In genomic region chr4:136886101-136886500, GRCm38 (mm10) we compare ENCODE assay signal across 8 mouse cellular contexts. TPM values are rescaled to one million over a fixed set of nuclear protein-coding genes. Genes with fewer than 3 reads are reported as not detected.
DNase-seq lines count a peak whose midpoint lies in the region; ATAC-seq and TF ChIP-seq lines count a peak whose summit lies in the region.

Gene C1qb (minus strand): TSS chr4:136886187.

- no peak within 1 kb of the TSS for H3K27ac ChIP-seq in lung, postnatal 0 days (ENCODE audit: low read length)
- no peak within 1 kb of the TSS for H3K27ac ChIP-seq in midbrain, postnatal 0 days (ENCODE audit: low read depth, low read length)

- no peak within 1 kb of the TSS for H3K4me2 ChIP-seq in lung, postnatal 0 days (replicated peaks; ENCODE audit: low read depth, low read length)
- no peak within 1 kb of the TSS for H3K4me2 ChIP-seq in midbrain, postnatal 0 days (ENCODE audit: low read depth, low read length, poor library complexity, severe bottlenecking)

- H3K9me3 ChIP-seq in lung, postnatal 0 days (ENCODE audit: low read length), result no peaks in the 10 kb centered on the region
- no peaks in the 10 kb centered on the region for H3K9me3 ChIP-seq in midbrain, postnatal 0 days (ENCODE audit: low read length)

- WGBS in lung, postnatal 0 days, result 61% methylated on average over 7 of the region's 7 CpGs
- 70% methylated on average over 7 of the region's 7 CpGs for whole genome bisulfite sequencing in midbrain, postnatal 0 days

- no peak for ATAC-seq in lung, postnatal 0 days
- ATAC-seq in erythroblast, adult 5-6 weeks (replicated peaks; ENCODE audit: low FRiP score, poor library complexity, severe bottlenecking), result no peak
- ATAC-seq in midbrain, postnatal 0 days (ENCODE audit: low FRiP score), result no peak

- no peak for DNase-seq in lung, postnatal 0 days (ENCODE audit: low spot score)
- DNase-seq in lung, postnatal 10 days, result no peak
- no peak for DNase-seq in heart, postnatal 10 days
- DNase-seq in left cerebral cortex, postnatal 14 days (ENCODE audit: low spot score in 2 of 2), result peak in 1 of 2 experiments; percentile 43
- no peak for DNase-seq in midbrain, postnatal 0 days (ENCODE audit: low spot score)
- DNase-seq in yolk sac, embryonic 10.5 days (ENCODE audit: low spot score), result no peak
- DNase-seq in thymus, postnatal 36 days, result no peak

- H3K4me1 ChIP-seq in lung, postnatal 0 days (ENCODE audit: insufficient read depth, low read depth, low read length), result no peaks in the 10 kb centered on the region
- H3K4me1 ChIP-seq in midbrain, postnatal 0 days (ENCODE audit: insufficient read depth, low read length), result 0 out of 2 replicates have a peak, but pooled peaks cover 5% of the 10 kb centered on the region

- no peak for TF ChIP-seq CTCF in lung, postnatal 0 days (IDR thresholded peaks at IDR 0.05)
- TF ChIP-seq CTCF in midbrain, postnatal 0 days (IDR thresholded peaks at IDR 0.05), result no peak

- TF ChIP-seq EP300 in lung, postnatal 0 days (IDR thresholded peaks at IDR 0.05), result no peak

- H3K27me3 ChIP-seq in lung, postnatal 0 days (replicated peaks; ENCODE audit: insufficient read depth, low read length), result no peaks in the 10 kb centered on the region
- H3K27me3 ChIP-seq in midbrain, postnatal 0 days (ENCODE audit: insufficient read depth, low read length), result peaks cover 2% of the 10 kb centered on the region; the same call in 1 of the 2 replicates

- H3K9ac ChIP-seq in lung, postnatal 0 days (replicated peaks; ENCODE audit: low read depth), result no peak within 1 kb of the TSS
- H3K9ac ChIP-seq in midbrain, postnatal 0 days (replicated peaks; ENCODE audit: low read length, poor library complexity, severe bottlenecking), result no peak within 1 kb of the TSS

- H3K4me3 ChIP-seq in lung, postnatal 0 days (ENCODE audit: low read depth, low read length), result no peak within 1 kb of the TSS
- no peak within 1 kb of the TSS for H3K4me3 ChIP-seq in midbrain, postnatal 0 days (ENCODE audit: low read depth, low read length)

- intact Hi-C loops in heart, postnatal 10 days (cut with DNase I), result no loop called here
- intact Hi-C loops in left cerebral cortex, postnatal 14 days (cut with DNase I), result no loop called here

- no peaks in the 10 kb centered on the region for H3K36me3 ChIP-seq in lung, postnatal 0 days (ENCODE audit: insufficient read depth, low read length)
- no peaks in the 10 kb centered on the region for H3K36me3 ChIP-seq in midbrain, postnatal 0 days (ENCODE audit: insufficient read depth, low read length)

RNA-seq across cellular contexts. Expression of gene C1qb, which starts in this region (rescaled TPM):
- 46.6 and 55.1 TPM in 2 replicates for polyA plus RNA-seq in lung, postnatal 0 days (2015; fragmentation: Nextera tagmentation; extraction: Ambion mirVana)
- total RNA-seq in erythroblast, adult 5-6 weeks (2015; ENCODE audit: low replicate concordance), result 65.4 and 84.5 TPM in 2 replicates
- total RNA-seq in erythroblast, adult 5-6 weeks (2017; ENCODE audit: low replicate concordance), result 20.3 and 29.7 TPM in 2 replicates
- 10 to 100 TPM; 26.0 to 28.3 TPM for total RNA-seq in heart, postnatal 10 days (2021)
- 10 to 100 TPM; 36.1 to 43.9 TPM for total RNA-seq in left cerebral cortex, postnatal 14 days (2021)
- total RNA-seq in midbrain, postnatal 0 days (2014; rRNA removed), result 60.0 and 71.3 TPM in 2 replicates
- polyA plus RNA-seq in midbrain, postnatal 0 days (2015; fragmentation: Nextera tagmentation; extraction: Ambion mirVana), result 64.3 and 72.3 TPM in 2 replicates
